Mouse (Mus musculus): ENCODE data around the gene Pacrg. TPM values are rescaled to one million over a fixed set of nuclear protein-coding genes. Genes with fewer than 3 reads are reported as not detected.

Pacrg gene
- 1.1 TPM in 2 replicates for polyA plus RNA-seq (2015; fragmentation: Nextera tagmentation; extraction: Ambion mirVana)

- Histone ChIP-seq H3K4me3 (ENCODE audit: low read length) (peak within 1 kb of the TSS; percentile 73), H3K4me1 (ENCODE audit: control insufficient read depth, insufficient read depth, low read length) (peaks cover 3% of the 10 kb centered on the region; the same call in 1 of the 2 replicates), H3K36me3 (ENCODE audit: control insufficient read depth, insufficient read depth) (no peaks in the 10 kb centered on the region), H3K27me3 (ENCODE audit: control insufficient read depth, insufficient read depth, low read length) (no peaks in the 10 kb centered on the region), H3K9me3 (replicated peaks; ENCODE audit: control insufficient read depth, low read length) (no peaks in the 10 kb centered on the region), H3K27ac (ENCODE audit: low read length) (peak within 1 kb of the TSS; percentile 58; the same call in 1 of the 2 replicates), H3K9ac (ENCODE audit: low read length) (peak within 1 kb of the TSS; percentile 80), H3K4me2 (ENCODE audit: low read depth, low read length) (peak within 1 kb of the TSS; percentile 89)
- peak; percentile 98 for ATAC-seq (replicated peaks; ENCODE audit: extremely low read depth, insufficient read depth, low FRiP score)
- WGBS = under 1% methylated on average over 57 of the region's 58 CpGs
Observed at GRCm38 (mm10) chr17:10840148-10840707, at the start of gene Pacrg, which contains the start of gene Prkn. Pacrg (minus strand) TSS chr17:10840311. Prkn (plus strand) TSS chr17:10840384.

- no peaks in the 10 kb centered on the region for H3K27me3 ChIP-seq (ENCODE audit: control insufficient read depth, insufficient read depth, low read length)
- no peaks in the 10 kb centered on the region for H3K36me3 ChIP-seq (ENCODE audit: control insufficient read depth, insufficient read depth)
- H3K4me2 ChIP-seq (ENCODE audit: low read depth, low read length) = no peak overlapping the region
- H3K9me3 ChIP-seq (replicated peaks; ENCODE audit: control insufficient read depth, low read length) = no peaks in the 10 kb centered on the region
- H3K4me1 ChIP-seq (ENCODE audit: control insufficient read depth, insufficient read depth, low read length) = no peaks in the 10 kb centered on the region
- no peak overlapping the region for H3K9ac ChIP-seq (ENCODE audit: low read length)
- no peak overlapping the region for H3K4me3 ChIP-seq (ENCODE audit: low read length)
- H3K27ac ChIP-seq (ENCODE audit: low read length) = no peak overlapping the region
- ATAC-seq (replicated peaks; ENCODE audit: extremely low read depth, insufficient read depth, low FRiP score) = no peak
- 23% methylated on average over 4 of the region's 4 CpGs for WGBS
Observed at GRCm38 (mm10) chr17:10887924-10888323, 47.8 kb upstream of the Pacrg start.

GRCm38 (mm10) chr17:10882260-10882659, 42.1 kb upstream of the Pacrg start:
- H3K4me3 ChIP-seq (ENCODE audit: low read length) = no peak overlapping the region
- H3K27me3 ChIP-seq (ENCODE audit: control insufficient read depth, insufficient read depth, low read length) = no peaks in the 10 kb centered on the region
- no peak overlapping the region for H3K27ac ChIP-seq (ENCODE audit: low read length)
- H3K9ac ChIP-seq (ENCODE audit: low read length) = no peak overlapping the region
- no peaks in the 10 kb centered on the region for H3K9me3 ChIP-seq (replicated peaks; ENCODE audit: control insufficient read depth, low read length)
- no peaks in the 10 kb centered on the region for H3K36me3 ChIP-seq (ENCODE audit: control insufficient read depth, insufficient read depth)
- WGBS = 83% methylated on average over 1 of the region's 1 CpGs
- no peaks in the 10 kb centered on the region for H3K4me1 ChIP-seq (ENCODE audit: control insufficient read depth, insufficient read depth, low read length)
- no peak overlapping the region for H3K4me2 ChIP-seq (ENCODE audit: low read depth, low read length)
- no peak for ATAC-seq (replicated peaks; ENCODE audit: extremely low read depth, insufficient read depth, low FRiP score)

- 74% methylated on average over 5 of the region's 5 CpGs for WGBS
- Histone ChIP-seq H3K9me3 (replicated peaks; ENCODE audit: control insufficient read depth, low read length) (no peaks in the 10 kb centered on the region), H3K4me1 (ENCODE audit: control insufficient read depth, insufficient read depth, low read length) (peaks cover 2% of the 10 kb centered on the region; the same call in 1 of the 2 replicates), H3K9ac (ENCODE audit: low read length) (no peak overlapping the region), H3K27me3 (ENCODE audit: control insufficient read depth, insufficient read depth, low read length) (no peaks in the 10 kb centered on the region), H3K27ac (ENCODE audit: low read length) (no peak overlapping the region), H3K36me3 (ENCODE audit: control insufficient read depth, insufficient read depth) (no peaks in the 10 kb centered on the region), H3K4me2 (ENCODE audit: low read depth, low read length) (no peak overlapping the region), H3K4me3 (ENCODE audit: low read length) (no peak overlapping the region)
- ATAC-seq (replicated peaks; ENCODE audit: extremely low read depth, insufficient read depth, low FRiP score) = no peak
Observed at GRCm38 (mm10) chr17:10878986-10879385, 38.9 kb upstream of the Pacrg start.

- H3K4me3 ChIP-seq (ENCODE audit: low read length) = no peak overlapping the region
- peaks cover 2% of the 10 kb centered on the region; the same call in 1 of the 2 replicates for H3K4me1 ChIP-seq (ENCODE audit: control insufficient read depth, insufficient read depth, low read length)
- H3K36me3 ChIP-seq (ENCODE audit: control insufficient read depth, insufficient read depth) = no peaks in the 10 kb centered on the region
- H3K9me3 ChIP-seq (replicated peaks; ENCODE audit: control insufficient read depth, low read length) = no peaks in the 10 kb centered on the region
- H3K4me2 ChIP-seq (ENCODE audit: low read depth, low read length) = no peak overlapping the region
- 66% methylated on average over 7 of the region's 7 CpGs for WGBS
- H3K27ac ChIP-seq (ENCODE audit: low read length) = no peak overlapping the region
- H3K27me3 ChIP-seq (ENCODE audit: control insufficient read depth, insufficient read depth, low read length) = no peaks in the 10 kb centered on the region
- H3K9ac ChIP-seq (ENCODE audit: low read length) = no peak overlapping the region
- no peak for ATAC-seq (replicated peaks; ENCODE audit: extremely low read depth, insufficient read depth, low FRiP score)
Observed at GRCm38 (mm10) chr17:10874208-10875187, 34.4 kb upstream of the Pacrg start.

GRCm38 (mm10) chr17:10854207-10854606, 14.1 kb upstream of the Pacrg start:
- Histone ChIP-seq H3K27ac (ENCODE audit: low read length) (no peak overlapping the region), H3K27me3 (ENCODE audit: control insufficient read depth, insufficient read depth, low read length) (no peaks in the 10 kb centered on the region), H3K36me3 (ENCODE audit: control insufficient read depth, insufficient read depth) (no peaks in the 10 kb centered on the region), H3K4me1 (ENCODE audit: control insufficient read depth, insufficient read depth, low read length) (no peaks in the 10 kb centered on the region), H3K9me3 (replicated peaks; ENCODE audit: control insufficient read depth, low read length) (no peaks in the 10 kb centered on the region), H3K9ac (ENCODE audit: low read length) (no peak overlapping the region), H3K4me3 (ENCODE audit: low read length) (no peak overlapping the region), H3K4me2 (ENCODE audit: low read depth, low read length) (no peak overlapping the region)
- no peak for ATAC-seq (replicated peaks; ENCODE audit: extremely low read depth, insufficient read depth, low FRiP score)
- WGBS = 86% methylated on average over 3 of the region's 3 CpGs

GRCm38 (mm10) chr17:10840731-10841201, 655 bp upstream of the Pacrg start:
- no peaks in the 10 kb centered on the region for H3K36me3 ChIP-seq (ENCODE audit: control insufficient read depth, insufficient read depth)
- H3K4me2 ChIP-seq (ENCODE audit: low read depth, low read length) = peak overlapping the region; percentile 89
- ATAC-seq (replicated peaks; ENCODE audit: extremely low read depth, insufficient read depth, low FRiP score) = peak; percentile 34
- peaks cover 3% of the 10 kb centered on the region; the same call in 1 of the 2 replicates for H3K4me1 ChIP-seq (ENCODE audit: control insufficient read depth, insufficient read depth, low read length)
- no peak overlapping the region; the same call in 1 of the 2 replicates for H3K27ac ChIP-seq (ENCODE audit: low read length)
- peak overlapping the region; percentile 73 for H3K4me3 ChIP-seq (ENCODE audit: low read length)
- no peaks in the 10 kb centered on the region for H3K9me3 ChIP-seq (replicated peaks; ENCODE audit: control insufficient read depth, low read length)
- peak overlapping the region; percentile 80 for H3K9ac ChIP-seq (ENCODE audit: low read length)
- WGBS = 2% methylated on average over 20 of the region's 20 CpGs
- H3K27me3 ChIP-seq (ENCODE audit: control insufficient read depth, insufficient read depth, low read length) = no peaks in the 10 kb centered on the region

- ATAC-seq (replicated peaks; ENCODE audit: extremely low read depth, insufficient read depth, low FRiP score) = no peak
- H3K4me3 ChIP-seq (ENCODE audit: low read length) = no peak overlapping the region
- H3K9me3 ChIP-seq (replicated peaks; ENCODE audit: control insufficient read depth, low read length) = no peaks in the 10 kb centered on the region
- no peaks in the 10 kb centered on the region for H3K4me1 ChIP-seq (ENCODE audit: control insufficient read depth, insufficient read depth, low read length)
- no peak overlapping the region for H3K4me2 ChIP-seq (ENCODE audit: low read depth, low read length)
- 75% methylated on average over 4 of the region's 4 CpGs for WGBS
- no peak overlapping the region for H3K27ac ChIP-seq (ENCODE audit: low read length)
- no peaks in the 10 kb centered on the region for H3K36me3 ChIP-seq (ENCODE audit: control insufficient read depth, insufficient read depth)
- no peaks in the 10 kb centered on the region for H3K27me3 ChIP-seq (ENCODE audit: control insufficient read depth, insufficient read depth, low read length)
- H3K9ac ChIP-seq (ENCODE audit: low read length) = no peak overlapping the region
Observed at GRCm38 (mm10) chr17:10818971-10819370, 21.1 kb downstream of the Pacrg start.

- H3K27me3 ChIP-seq (ENCODE audit: control insufficient read depth, insufficient read depth, low read length) = no peaks in the 10 kb centered on the region
- H3K4me3 ChIP-seq (ENCODE audit: low read length) = no peak overlapping the region
- H3K9me3 ChIP-seq (replicated peaks; ENCODE audit: control insufficient read depth, low read length) = no peaks in the 10 kb centered on the region
- H3K4me2 ChIP-seq (ENCODE audit: low read depth, low read length) = no peak overlapping the region
- no peak overlapping the region for H3K27ac ChIP-seq (ENCODE audit: low read length)
- H3K36me3 ChIP-seq (ENCODE audit: control insufficient read depth, insufficient read depth) = no peaks in the 10 kb centered on the region
- no peak overlapping the region for H3K9ac ChIP-seq (ENCODE audit: low read length)
- H3K4me1 ChIP-seq (ENCODE audit: control insufficient read depth, insufficient read depth, low read length) = no peaks in the 10 kb centered on the region
- 63% methylated on average over 2 of the region's 2 CpGs for WGBS
- no peak for ATAC-seq (replicated peaks; ENCODE audit: extremely low read depth, insufficient read depth, low FRiP score)
Observed at GRCm38 (mm10) chr17:10808571-10808970, 31.5 kb downstream of the Pacrg start.
